Mouse (Mus musculus): Measurements from ENCODE around the gene Ripor3. TPM values are rescaled to one million over a fixed set of nuclear protein-coding genes. Genes with fewer than 3 reads are reported as not detected.

Ripor3 gene
- polyA plus RNA-seq, 1 experiment from 2014 or later: 0.37 TPM

GRCm38 (mm10) chr2:167964320-167964719 is 46.1 kb downstream of the Ripor3 start:
- WGBS: 95% methylated on average over 9 of the region's 9 CpGs

GRCm38 (mm10) chr2:167963778-167964300 is 46.6 kb downstream of the Ripor3 start:
- Histone ChIP-seq H3K4me2 (ENCODE audit: low read length) (no peak overlapping the region), H3K27ac (ENCODE audit: low read length) (no peak overlapping the region), H3K27me3 (replicated peaks; ENCODE audit: control insufficient read depth, insufficient read depth, low read length) (no peaks in the 10 kb centered on the region), H3K4me3 (replicated peaks; ENCODE audit: low read length) (no peak overlapping the region), H3K4me1 (replicated peaks; ENCODE audit: control insufficient read depth, insufficient read depth, low read length) (no peaks in the 10 kb centered on the region; the same call in 1 of the 2 replicates), H3K9me3 (ENCODE audit: control insufficient read depth, low read length) (no peaks in the 10 kb centered on the region), H3K36me3 (ENCODE audit: control insufficient read depth, insufficient read depth) (peaks cover 19% of the 10 kb centered on the region), H3K9ac (replicated peaks; ENCODE audit: low read depth, low read length) (no peak overlapping the region)
- no peak for ATAC-seq
- WGBS: 89% methylated on average over 9 of the region's 9 CpGs

More at GRCm38 (mm10) chr2:167964320-167964719, 46.1 kb downstream of the Ripor3 start:
- Histone ChIP-seq H3K36me3 (ENCODE audit: control insufficient read depth, insufficient read depth) (peaks cover 19% of the 10 kb centered on the region), H3K9ac (replicated peaks; ENCODE audit: low read depth, low read length) (no peak overlapping the region), H3K27me3 (replicated peaks; ENCODE audit: control insufficient read depth, insufficient read depth, low read length) (no peaks in the 10 kb centered on the region), H3K4me3 (replicated peaks; ENCODE audit: low read length) (no peak overlapping the region), H3K4me2 (ENCODE audit: low read length) (no peak overlapping the region), H3K9me3 (ENCODE audit: control insufficient read depth, low read length) (no peaks in the 10 kb centered on the region), H3K27ac (ENCODE audit: low read length) (no peak overlapping the region), H3K4me1 (replicated peaks; ENCODE audit: control insufficient read depth, insufficient read depth, low read length) (no peaks in the 10 kb centered on the region; the same call in none of the 2 replicates)
- no peak for ATAC-seq

- H3K4me1 ChIP-seq (replicated peaks; ENCODE audit: control insufficient read depth, insufficient read depth, low read length): peaks cover 4% of the 10 kb centered on the region
- no peak overlapping the region for H3K4me2 ChIP-seq (ENCODE audit: low read length)
- no peak overlapping the region for H3K9ac ChIP-seq (replicated peaks; ENCODE audit: low read depth, low read length)
- peaks cover 15% of the 10 kb centered on the region for H3K36me3 ChIP-seq (ENCODE audit: control insufficient read depth, insufficient read depth)
- no peaks in the 10 kb centered on the region for H3K27me3 ChIP-seq (replicated peaks; ENCODE audit: control insufficient read depth, insufficient read depth, low read length)
- H3K4me3 ChIP-seq (replicated peaks; ENCODE audit: low read length): no peak overlapping the region
- no peak overlapping the region for H3K27ac ChIP-seq (ENCODE audit: low read length)
- 77% methylated on average over 4 of the region's 4 CpGs for WGBS
- ATAC-seq: no peak
- no peaks in the 10 kb centered on the region for H3K9me3 ChIP-seq (ENCODE audit: control insufficient read depth, low read length)
Measured at GRCm38 (mm10) chr2:167963176-167963575, 47.2 kb downstream of the Ripor3 start.

GRCm38 (mm10) chr2:167962347-167962746 is 48.1 kb downstream of the Ripor3 start:
- Histone ChIP-seq H3K4me2 (ENCODE audit: low read length) (no peak overlapping the region), H3K4me1 (replicated peaks; ENCODE audit: control insufficient read depth, insufficient read depth, low read length) (peaks cover 7% of the 10 kb centered on the region), H3K4me3 (replicated peaks; ENCODE audit: low read length) (no peak overlapping the region), H3K9ac (replicated peaks; ENCODE audit: low read depth, low read length) (no peak overlapping the region), H3K27ac (ENCODE audit: low read length) (no peak overlapping the region), H3K27me3 (replicated peaks; ENCODE audit: control insufficient read depth, insufficient read depth, low read length) (no peaks in the 10 kb centered on the region), H3K36me3 (ENCODE audit: control insufficient read depth, insufficient read depth) (peaks cover 12% of the 10 kb centered on the region), H3K9me3 (ENCODE audit: control insufficient read depth, low read length) (no peaks in the 10 kb centered on the region)
- 96% methylated on average over 6 of the region's 6 CpGs for whole genome bisulfite sequencing
- no peak for ATAC-seq

GRCm38 (mm10) chr2:167960584-167960983 is 49.8 kb downstream of the Ripor3 start:
- Histone ChIP-seq H3K36me3 (ENCODE audit: control insufficient read depth, insufficient read depth) (peaks cover 2% of the 10 kb centered on the region; the same call in 1 of the 2 replicates), H3K4me1 (replicated peaks; ENCODE audit: control insufficient read depth, insufficient read depth, low read length) (peaks cover 7% of the 10 kb centered on the region), H3K4me2 (ENCODE audit: low read length) (no peak overlapping the region), H3K27me3 (replicated peaks; ENCODE audit: control insufficient read depth, insufficient read depth, low read length) (no peaks in the 10 kb centered on the region), H3K4me3 (replicated peaks; ENCODE audit: low read length) (no peak overlapping the region), H3K9me3 (ENCODE audit: control insufficient read depth, low read length) (no peaks in the 10 kb centered on the region), H3K9ac (replicated peaks; ENCODE audit: low read depth, low read length) (no peak overlapping the region), H3K27ac (ENCODE audit: low read length) (no peak overlapping the region)
- no peak for ATAC-seq
- WGBS: 85% methylated on average over 8 of the region's 8 CpGs

GRCm38 (mm10) chr2:167959996-167960395 is 50.4 kb downstream of the Ripor3 start:
- H3K4me3 ChIP-seq (replicated peaks; ENCODE audit: low read length): no peak overlapping the region
- ATAC-seq: no peak
- H3K4me1 ChIP-seq (replicated peaks; ENCODE audit: control insufficient read depth, insufficient read depth, low read length): peaks cover 7% of the 10 kb centered on the region
- no peaks in the 10 kb centered on the region for H3K27me3 ChIP-seq (replicated peaks; ENCODE audit: control insufficient read depth, insufficient read depth, low read length)
- no peak overlapping the region for H3K9ac ChIP-seq (replicated peaks; ENCODE audit: low read depth, low read length)
- H3K27ac ChIP-seq (ENCODE audit: low read length): no peak overlapping the region
- no peak overlapping the region for H3K4me2 ChIP-seq (ENCODE audit: low read length)
- H3K36me3 ChIP-seq (ENCODE audit: control insufficient read depth, insufficient read depth): peaks cover 2% of the 10 kb centered on the region; the same call in 1 of the 2 replicates
- no peaks in the 10 kb centered on the region for H3K9me3 ChIP-seq (ENCODE audit: control insufficient read depth, low read length)
- 76% methylated on average over 7 of the region's 7 CpGs for WGBS

GRCm38 (mm10) chr2:167959384-167959911 is 51.0 kb downstream of the Ripor3 start:
- Histone ChIP-seq H3K4me2 (ENCODE audit: low read length) (no peak overlapping the region), H3K9ac (replicated peaks; ENCODE audit: low read depth, low read length) (no peak overlapping the region), H3K4me1 (replicated peaks; ENCODE audit: control insufficient read depth, insufficient read depth, low read length) (peaks cover 7% of the 10 kb centered on the region), H3K4me3 (replicated peaks; ENCODE audit: low read length) (no peak overlapping the region), H3K27ac (ENCODE audit: low read length) (no peak overlapping the region), H3K36me3 (ENCODE audit: control insufficient read depth, insufficient read depth) (no peaks in the 10 kb centered on the region), H3K27me3 (replicated peaks; ENCODE audit: control insufficient read depth, insufficient read depth, low read length) (no peaks in the 10 kb centered on the region), H3K9me3 (ENCODE audit: control insufficient read depth, low read length) (no peaks in the 10 kb centered on the region)
- no peak for ATAC-seq
- WGBS: 85% methylated on average over 4 of the region's 4 CpGs

GRCm38 (mm10) chr2:167958843-167959242 is 51.6 kb downstream of the Ripor3 start:
- Histone ChIP-seq H3K4me1 (replicated peaks; ENCODE audit: control insufficient read depth, insufficient read depth, low read length) (peaks cover 7% of the 10 kb centered on the region), H3K4me3 (replicated peaks; ENCODE audit: low read length) (no peak overlapping the region), H3K27me3 (replicated peaks; ENCODE audit: control insufficient read depth, insufficient read depth, low read length) (no peaks in the 10 kb centered on the region), H3K9ac (replicated peaks; ENCODE audit: low read depth, low read length) (no peak overlapping the region), H3K27ac (ENCODE audit: low read length) (no peak overlapping the region), H3K4me2 (ENCODE audit: low read length) (no peak overlapping the region), H3K9me3 (ENCODE audit: control insufficient read depth, low read length) (no peaks in the 10 kb centered on the region), H3K36me3 (ENCODE audit: control insufficient read depth, insufficient read depth) (no peaks in the 10 kb centered on the region)
- no peak for ATAC-seq
- WGBS: 61% methylated on average over 4 of the region's 4 CpGs

- Histone ChIP-seq H3K27me3 (replicated peaks; ENCODE audit: control insufficient read depth, insufficient read depth, low read length) (no peaks in the 10 kb centered on the region), H3K4me1 (replicated peaks; ENCODE audit: control insufficient read depth, insufficient read depth, low read length) (peaks cover 7% of the 10 kb centered on the region), H3K36me3 (ENCODE audit: control insufficient read depth, insufficient read depth) (no peaks in the 10 kb centered on the region), H3K4me3 (replicated peaks; ENCODE audit: low read length) (no peak overlapping the region), H3K27ac (ENCODE audit: low read length) (no peak overlapping the region), H3K9ac (replicated peaks; ENCODE audit: low read depth, low read length) (no peak overlapping the region), H3K9me3 (ENCODE audit: control insufficient read depth, low read length) (no peaks in the 10 kb centered on the region), H3K4me2 (ENCODE audit: low read length) (no peak overlapping the region)
- no peak for ATAC-seq
- 31% methylated on average over 5 of the region's 5 CpGs for WGBS
Measured at GRCm38 (mm10) chr2:167958082-167958788, 52.2 kb downstream of the Ripor3 start.
